Mouse (Mus musculus) naive thymus-derived CD4-positive, alpha-beta T cell, adult 2 months (primary cell): ENCODE measurements around the gene St3gal5.

ENCODE experiments used
- DNase-seq: peaks from one replicate; pipeline ENCODE4 v3.0.0-alpha.2; 2011; ENCODE audit warnings: low read depth

The St3gal5 gene

GRCm38 (mm10) chr6:72164321-72165275 is 67.2 kb downstream of the St3gal5 start:
- peak; percentile 93 for DNase-seq

DNA sequence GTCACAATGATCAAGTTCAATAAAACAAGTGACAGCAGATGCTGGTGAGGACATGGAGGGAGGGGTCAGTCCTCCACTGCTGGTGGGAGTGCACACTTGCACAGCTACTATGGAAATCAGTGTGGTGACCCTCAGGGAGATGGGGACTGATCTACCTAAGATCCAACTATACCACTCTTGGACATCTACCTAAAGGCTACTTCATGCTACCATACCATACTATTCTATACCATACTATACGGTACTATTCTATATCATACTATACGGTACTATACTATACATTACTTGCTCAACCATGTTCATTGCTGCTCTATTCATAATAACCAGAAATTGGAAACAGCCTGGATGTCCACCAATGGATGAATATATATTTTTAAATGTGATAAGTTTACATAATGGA is 68.5 kb downstream of the St3gal5 start:
- DNase-seq = no peak

GRCm38 (mm10) chr6:72171391-72171790 is 74.0 kb downstream of the St3gal5 start:
- DNase-seq = no peak

- DNase-seq = no peak
Observed at GRCm38 (mm10) chr6:72173350-72173749, 76.0 kb downstream of the St3gal5 start.

DNA sequence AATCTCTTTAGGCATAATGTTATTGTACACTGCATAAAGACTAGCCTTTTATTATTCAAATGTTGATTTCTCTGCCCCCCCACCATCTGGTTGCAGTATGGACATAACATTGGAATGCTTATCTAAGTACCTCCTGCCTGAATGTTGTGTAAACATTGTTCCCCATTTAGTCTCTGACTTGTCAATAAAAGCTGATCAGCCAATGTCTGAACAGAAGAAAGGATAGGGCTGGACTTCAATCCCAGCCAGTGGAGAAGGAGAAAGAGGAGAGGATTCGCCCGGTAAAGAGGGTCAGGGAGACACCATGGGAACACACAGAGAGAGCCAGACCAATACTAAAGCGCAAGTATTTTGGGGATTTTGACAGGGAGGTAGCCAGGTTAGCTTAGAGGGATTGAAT is 78.0 kb downstream of the St3gal5 start:
- DNase-seq = no peak

GRCm38 (mm10) chr6:72176004-72176403 is 78.6 kb downstream of the St3gal5 start:
- no peak for DNase-seq

DNA sequence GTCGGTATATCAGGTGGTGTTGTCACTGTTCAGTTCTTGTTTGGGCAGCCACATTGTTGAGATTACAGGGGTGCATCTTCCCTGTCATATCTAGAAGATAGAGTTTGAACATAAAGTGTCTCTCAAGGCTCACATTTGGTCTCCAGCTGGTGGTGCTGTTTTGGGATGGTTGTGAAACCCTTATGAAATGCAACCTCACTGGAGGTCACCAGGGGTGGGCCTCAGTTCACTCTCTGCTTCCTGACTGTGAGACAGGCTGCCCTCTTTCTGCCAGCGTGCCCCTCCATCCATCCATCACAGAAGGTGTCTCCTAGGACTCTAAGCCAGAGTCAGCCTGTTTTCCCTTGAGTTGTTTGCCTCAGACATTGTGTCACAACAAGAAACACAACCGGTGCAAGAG is 80.0 kb downstream of the St3gal5 start:
- no peak for DNase-seq

GRCm38 (mm10) chr6:72179006-72179405 is 81.6 kb downstream of the St3gal5 start:
- no peak for DNase-seq

- no peak for DNase-seq
Observed at GRCm38 (mm10) chr6:72179562-72180502, 82.4 kb downstream of the St3gal5 start.

GRCm38 (mm10) chr6:72184576-72184975 is 87.2 kb downstream of the St3gal5 start:
- no peak for DNase-seq

- peak; percentile 85 for DNase-seq
Observed at GRCm38 (mm10) chr6:72185893-72186490, 88.6 kb downstream of the St3gal5 start.

DNA sequence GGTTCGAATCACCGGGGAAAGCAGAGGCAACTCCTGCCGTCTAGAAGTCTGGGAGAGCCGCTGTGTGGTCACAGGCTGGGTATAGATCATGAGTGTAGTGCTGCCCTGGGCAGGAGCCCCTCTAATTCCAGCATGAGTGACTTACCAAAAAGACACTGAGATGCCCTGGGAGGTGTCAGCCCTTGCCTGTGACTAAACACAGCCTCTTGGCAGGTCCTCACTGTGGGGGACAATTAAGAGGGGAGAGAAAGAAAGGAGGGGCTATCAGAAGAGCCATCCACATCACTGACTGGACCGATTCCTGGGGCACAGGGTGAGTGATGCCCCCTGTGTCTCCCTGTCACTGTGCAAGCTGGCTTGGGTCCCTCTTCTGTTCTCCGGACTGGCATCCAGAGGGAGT is 89.4 kb downstream of the St3gal5 start:
- no peak for DNase-seq

DNA sequence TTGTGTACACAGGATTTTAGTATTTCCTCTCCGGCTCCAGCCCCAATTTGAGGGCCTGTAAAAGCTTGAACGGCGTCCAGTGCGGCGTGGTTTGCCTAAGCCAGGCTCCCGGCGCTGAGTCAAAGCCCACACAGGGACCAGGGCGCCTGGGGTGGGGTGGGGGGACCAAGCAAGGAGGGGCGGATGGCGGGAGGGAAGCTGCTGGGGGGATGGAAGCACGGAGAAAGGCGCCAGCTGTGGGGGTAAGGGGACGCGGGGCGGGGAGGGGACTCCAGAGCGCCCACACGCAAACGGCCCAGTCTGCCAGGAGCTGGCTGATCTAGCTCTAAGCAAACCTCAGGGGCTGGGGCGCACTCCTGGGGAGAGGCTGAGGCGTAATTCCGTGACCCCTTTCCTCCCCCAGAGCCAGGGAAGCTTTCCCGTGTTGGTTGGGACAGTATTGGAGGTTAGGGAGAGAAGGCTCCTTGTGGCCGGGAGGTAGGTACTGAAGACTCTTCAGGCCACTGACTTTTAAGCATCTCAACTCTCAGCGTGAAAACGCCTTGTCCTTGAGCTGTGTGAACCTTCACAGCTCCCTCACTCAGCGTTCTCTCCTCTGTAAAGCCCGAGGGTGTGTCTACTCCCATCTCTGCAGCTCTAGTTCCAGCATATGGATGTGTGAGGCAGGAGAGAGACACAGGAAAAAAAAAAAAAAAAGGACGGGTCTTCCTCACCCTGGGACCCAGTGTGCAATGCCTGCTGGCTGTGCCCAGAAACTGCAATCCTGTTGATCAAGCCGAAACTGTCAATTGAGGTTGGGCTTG is 91.9 kb downstream of the St3gal5 start:
- DNase-seq = peak; percentile 26

GRCm38 (mm10) chr6:72190120-72190519 is 92.7 kb downstream of the St3gal5 start:
- peak; percentile 78 for DNase-seq

DNA sequence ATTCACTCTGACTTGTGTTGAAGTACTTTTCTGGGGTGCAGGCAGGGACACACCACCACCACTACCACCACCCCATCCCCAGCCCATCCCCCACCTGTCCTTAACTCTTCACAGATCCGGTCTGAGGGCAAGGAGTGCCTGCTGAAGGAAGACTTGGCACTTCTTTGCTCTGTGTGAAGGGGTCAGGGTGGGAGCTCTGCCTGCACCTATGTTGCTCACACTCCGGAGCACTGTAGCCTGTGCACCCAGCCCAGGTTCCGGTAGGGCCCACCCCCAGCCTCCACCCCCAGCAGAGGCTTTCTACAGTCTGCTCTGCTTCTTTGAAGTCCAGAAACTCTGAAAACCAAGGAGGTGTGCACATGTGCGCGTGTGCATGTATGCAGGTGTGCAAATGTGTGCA is 93.2 kb downstream of the St3gal5 start:
- peak; percentile 59 for DNase-seq

DNA sequence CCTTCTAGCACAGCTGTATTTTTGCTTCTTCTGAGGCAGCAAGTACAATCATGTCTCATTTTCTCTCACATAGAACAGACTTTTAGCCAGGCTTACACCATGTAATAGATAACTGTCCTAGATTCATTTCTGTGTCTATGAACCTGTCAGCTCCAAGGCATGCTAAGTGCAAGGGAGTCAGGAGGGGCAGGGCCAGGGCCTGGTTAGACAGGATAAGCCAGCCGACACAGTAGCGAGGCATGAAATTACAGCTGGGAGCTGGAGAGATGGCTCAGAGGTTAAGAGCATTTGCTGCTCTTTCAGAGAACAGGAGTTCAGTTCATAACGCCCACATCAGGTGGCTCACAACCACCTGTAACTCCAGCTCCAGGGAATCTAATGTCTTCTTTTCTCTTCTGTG is 99.3 kb downstream of the St3gal5 start:
- DNase-seq = no peak

- DNase-seq = no peak
Observed at GRCm38 (mm10) chr6:72197515-72197914, 100.1 kb downstream of the St3gal5 start.

- no peak for DNase-seq
Observed at GRCm38 (mm10) chr6:72200595-72201256, 103.3 kb downstream of the St3gal5 start.

DNA sequence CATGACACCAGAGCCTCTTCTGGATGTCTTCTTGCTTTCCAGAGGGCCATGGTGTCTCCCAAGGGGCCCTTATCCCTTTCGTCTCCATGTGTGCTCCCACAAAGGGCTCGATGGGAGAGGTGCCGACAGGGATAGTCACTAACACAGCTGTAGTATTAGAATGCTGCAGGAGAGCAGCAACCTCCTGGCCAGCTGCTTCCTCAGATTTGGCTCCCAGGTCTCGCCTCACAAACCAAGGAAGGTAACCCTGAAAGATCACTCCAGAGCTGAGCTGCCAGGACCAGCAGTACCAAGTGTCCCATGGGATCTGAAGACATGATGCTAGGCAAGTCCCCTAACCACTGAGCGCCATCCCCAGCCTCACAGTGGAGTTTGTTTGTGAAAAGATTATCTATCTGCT is 105.3 kb downstream of the St3gal5 start:
- DNase-seq = no peak

GRCm38 (mm10) chr6:72203279-72203678 is 105.9 kb downstream of the St3gal5 start:
- no peak for DNase-seq
